Mouse (Mus musculus): ENCODE results near the gene Gtf2i. TPM values are rescaled to one million over a fixed set of nuclear protein-coding genes. Genes with fewer than 3 reads are reported as not detected.

The Gtf2i gene
- polyA plus RNA-seq, 1 experiment from 2014 or later, result 196 TPM

GRCm38 (mm10) chr5:134328482-134329001, 14.0 kb upstream of the Gtf2i start:
- H3K9ac ChIP-seq (ENCODE audit: low read depth, low read length), result no peak overlapping the region
- no peak overlapping the region for H3K27ac ChIP-seq (ENCODE audit: low read depth, low read length)
- no peak overlapping the region for H3K4me3 ChIP-seq (ENCODE audit: low read length)
- H3K27me3 ChIP-seq (ENCODE audit: control insufficient read depth, insufficient read depth, low read length), result no peaks in the 10 kb centered on the region
- H3K4me2 ChIP-seq (replicated peaks; ENCODE audit: low read depth, low read length), result no peak overlapping the region
- H3K9me3 ChIP-seq (ENCODE audit: control insufficient read depth, low read length), result no peaks in the 10 kb centered on the region
- no peak for ATAC-seq (ENCODE audit: low FRiP score, low TSS enrichment)
- H3K36me3 ChIP-seq (ENCODE audit: control insufficient read depth, insufficient read depth, low read length), result no peaks in the 10 kb centered on the region
- H3K4me1 ChIP-seq (ENCODE audit: control insufficient read depth, insufficient read depth, low read length), result 0 out of 2 replicates have a peak, but pooled peaks cover 3% of the 10 kb centered on the region
- WGBS, result 67% methylated on average over 6 of the region's 6 CpGs

DNA sequence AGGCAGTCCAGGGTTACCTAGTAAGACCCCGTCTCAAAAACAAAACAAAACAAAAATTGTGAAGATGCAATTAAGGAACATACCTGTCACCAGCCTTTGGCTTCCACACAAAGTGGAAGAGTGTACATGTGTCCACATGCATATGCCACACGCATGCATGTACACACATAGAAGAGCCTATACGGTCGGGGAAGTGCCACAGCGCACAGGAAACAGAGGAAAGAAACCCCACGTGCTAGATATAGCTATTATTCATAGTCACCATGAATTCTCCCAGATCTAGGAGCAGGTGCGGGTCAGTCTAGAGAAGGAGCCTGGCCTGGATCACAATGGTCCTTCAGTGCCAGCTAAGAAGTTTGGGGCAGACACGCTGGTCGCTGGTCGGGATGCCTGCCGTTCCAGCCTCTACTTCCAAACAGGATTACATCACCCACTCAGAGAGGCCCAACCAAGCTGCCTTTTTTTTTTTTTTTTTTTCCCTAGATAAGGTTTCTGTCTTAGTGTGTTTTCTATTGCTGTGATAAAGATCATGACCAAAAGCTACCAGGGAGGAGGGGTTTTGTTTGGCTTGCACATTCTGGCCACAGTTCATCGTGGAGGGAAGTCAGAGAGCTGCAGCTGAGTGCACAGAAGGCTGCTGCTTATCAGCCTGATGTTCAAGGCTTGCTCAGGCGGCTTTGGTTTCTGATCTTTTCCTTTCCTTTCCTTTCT, 11.5 kb upstream of the Gtf2i start:
- Histone ChIP-seq H3K4me2 (replicated peaks; ENCODE audit: low read depth, low read length) (no peak overlapping the region), H3K4me1 (ENCODE audit: control insufficient read depth, insufficient read depth, low read length) (peaks cover 13% of the 10 kb centered on the region), H3K27ac (ENCODE audit: low read depth, low read length) (no peak overlapping the region; the same call in 1 of the 2 replicates), H3K36me3 (ENCODE audit: control insufficient read depth, insufficient read depth, low read length) (no peaks in the 10 kb centered on the region), H3K4me3 (ENCODE audit: low read length) (no peak overlapping the region), H3K27me3 (ENCODE audit: control insufficient read depth, insufficient read depth, low read length) (no peaks in the 10 kb centered on the region), H3K9me3 (ENCODE audit: control insufficient read depth, low read length) (no peaks in the 10 kb centered on the region), H3K9ac (ENCODE audit: low read depth, low read length) (no peak overlapping the region)
- ATAC-seq (ENCODE audit: low FRiP score, low TSS enrichment), result no peak
- WGBS, result 60% methylated on average over 13 of the region's 13 CpGs

- Histone ChIP-seq H3K4me1 (ENCODE audit: control insufficient read depth, insufficient read depth, low read length) (peaks cover 13% of the 10 kb centered on the region), H3K4me3 (ENCODE audit: low read length) (no peak overlapping the region), H3K27me3 (ENCODE audit: control insufficient read depth, insufficient read depth, low read length) (no peaks in the 10 kb centered on the region), H3K36me3 (ENCODE audit: control insufficient read depth, insufficient read depth, low read length) (no peaks in the 10 kb centered on the region), H3K4me2 (replicated peaks; ENCODE audit: low read depth, low read length) (no peak overlapping the region), H3K9ac (ENCODE audit: low read depth, low read length) (no peak overlapping the region), H3K9me3 (ENCODE audit: control insufficient read depth, low read length) (no peaks in the 10 kb centered on the region), H3K27ac (ENCODE audit: low read depth, low read length) (peak overlapping the region; percentile 19; the same call in 1 of the 2 replicates)
- peak; percentile 86 for ATAC-seq (ENCODE audit: low FRiP score, low TSS enrichment)
- WGBS, result 19% methylated on average over 2 of the region's 2 CpGs
These were observed 9.3 kb upstream of the Gtf2i start for GRCm38 (mm10) chr5:134323869-134324268.

DNA sequence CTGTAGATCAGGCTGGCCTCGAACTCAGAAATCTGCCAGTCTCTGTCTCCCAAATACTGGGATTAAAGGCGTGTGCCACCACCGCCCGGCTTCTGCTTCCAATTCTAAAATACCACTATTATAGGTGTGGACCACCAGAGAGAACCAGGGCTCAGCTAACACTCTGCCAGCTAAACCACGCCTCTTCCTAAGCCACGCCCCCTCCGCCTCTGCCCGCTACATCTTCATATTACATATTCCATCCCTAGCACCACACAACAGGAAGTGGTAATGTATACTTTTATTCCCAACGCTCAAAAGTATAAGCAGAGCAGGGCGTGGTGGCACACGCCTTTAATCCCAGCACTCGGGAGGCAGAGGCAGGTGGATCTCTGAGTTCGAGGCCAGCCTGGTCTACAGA, 8.8 kb upstream of the Gtf2i start:
- Histone ChIP-seq H3K27me3 (ENCODE audit: control insufficient read depth, insufficient read depth, low read length) (no peaks in the 10 kb centered on the region), H3K27ac (ENCODE audit: low read depth, low read length) (no peak overlapping the region)

DNA sequence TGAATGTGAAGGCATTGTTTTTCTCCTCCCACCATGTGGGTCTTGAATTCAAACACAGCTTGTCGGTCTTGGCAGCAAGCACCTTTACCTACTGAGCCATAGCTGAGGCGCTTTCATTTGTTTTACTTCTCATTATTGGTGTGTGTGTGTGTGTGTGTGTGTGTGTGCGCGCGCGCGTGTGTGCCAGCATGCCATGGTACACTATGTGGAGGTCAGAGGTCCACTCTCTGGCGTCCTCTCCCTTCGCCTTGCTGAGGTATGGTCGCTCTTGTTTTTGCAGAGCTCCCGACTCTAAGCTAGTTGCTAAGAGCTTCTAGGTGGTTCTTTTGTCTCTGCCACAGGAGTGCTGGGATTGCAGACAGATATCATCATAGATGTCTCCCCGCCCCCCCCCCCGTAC, 7.8 kb upstream of the Gtf2i start:
- Histone ChIP-seq H3K36me3 (ENCODE audit: control insufficient read depth, insufficient read depth, low read length) (no peaks in the 10 kb centered on the region), H3K9ac (ENCODE audit: low read depth, low read length) (no peak overlapping the region), H3K4me3 (ENCODE audit: low read length) (no peak overlapping the region), H3K27ac (ENCODE audit: low read depth, low read length) (peak overlapping the region; percentile 24; the same call in 1 of the 2 replicates), H3K9me3 (ENCODE audit: control insufficient read depth, low read length) (no peaks in the 10 kb centered on the region), H3K27me3 (ENCODE audit: control insufficient read depth, insufficient read depth, low read length) (no peaks in the 10 kb centered on the region), H3K4me2 (replicated peaks; ENCODE audit: low read depth, low read length) (no peak overlapping the region), H3K4me1 (ENCODE audit: control insufficient read depth, insufficient read depth, low read length) (peaks cover 13% of the 10 kb centered on the region)
- ATAC-seq (ENCODE audit: low FRiP score, low TSS enrichment), result no peak
- WGBS, result 77% methylated on average over 13 of the region's 13 CpGs

More for the DNA sequence above, 8.8 kb upstream of the Gtf2i start:
- 81% methylated on average over 13 of the region's 13 CpGs for WGBS
- H3K9me3 ChIP-seq (ENCODE audit: control insufficient read depth, low read length), result no peaks in the 10 kb centered on the region
- H3K4me2 ChIP-seq (replicated peaks; ENCODE audit: low read depth, low read length), result no peak overlapping the region
- H3K4me3 ChIP-seq (ENCODE audit: low read length), result no peak overlapping the region
- H3K4me1 ChIP-seq (ENCODE audit: control insufficient read depth, insufficient read depth, low read length), result peaks cover 13% of the 10 kb centered on the region
- H3K36me3 ChIP-seq (ENCODE audit: control insufficient read depth, insufficient read depth, low read length), result no peaks in the 10 kb centered on the region
- no peak overlapping the region for H3K9ac ChIP-seq (ENCODE audit: low read depth, low read length)
- no peak for ATAC-seq (ENCODE audit: low FRiP score, low TSS enrichment)

GRCm38 (mm10) chr5:134321699-134322098, 7.1 kb upstream of the Gtf2i start:
- 30% methylated on average over 7 of the region's 7 CpGs for whole genome bisulfite sequencing
- H3K4me1 ChIP-seq (ENCODE audit: control insufficient read depth, insufficient read depth, low read length), result peaks cover 13% of the 10 kb centered on the region
- no peak overlapping the region for H3K9ac ChIP-seq (ENCODE audit: low read depth, low read length)
- H3K4me2 ChIP-seq (replicated peaks; ENCODE audit: low read depth, low read length), result no peak overlapping the region
- H3K9me3 ChIP-seq (ENCODE audit: control insufficient read depth, low read length), result no peaks in the 10 kb centered on the region
- no peak overlapping the region for H3K4me3 ChIP-seq (ENCODE audit: low read length)
- no peaks in the 10 kb centered on the region for H3K27me3 ChIP-seq (ENCODE audit: control insufficient read depth, insufficient read depth, low read length)
- no peak for ATAC-seq (ENCODE audit: low FRiP score, low TSS enrichment)
- no peak overlapping the region; the same call in 1 of the 2 replicates for H3K27ac ChIP-seq (ENCODE audit: low read depth, low read length)
- no peaks in the 10 kb centered on the region for H3K36me3 ChIP-seq (ENCODE audit: control insufficient read depth, insufficient read depth, low read length)

DNA sequence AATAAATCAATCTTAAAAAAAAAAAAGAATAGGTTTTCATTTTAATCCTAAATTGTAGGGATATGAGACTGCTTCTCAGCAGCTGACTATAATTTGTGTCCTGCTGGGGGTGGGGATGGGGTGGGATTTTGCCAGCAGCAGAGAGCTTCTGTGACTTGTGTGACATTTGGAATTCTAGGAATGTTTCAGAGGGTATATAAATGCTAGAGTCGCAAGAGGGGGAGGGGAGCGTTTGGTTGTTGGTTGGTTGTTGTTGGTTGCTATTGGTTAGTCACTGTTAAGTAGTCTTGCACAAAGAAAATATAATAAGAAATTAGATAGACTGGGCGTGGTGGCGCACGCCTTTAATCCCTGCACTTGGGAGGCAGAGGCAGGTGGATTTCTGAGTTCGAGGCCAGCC, 4.3 kb upstream of the Gtf2i start:
- Histone ChIP-seq H3K4me2 (replicated peaks; ENCODE audit: low read depth, low read length) (no peak overlapping the region), H3K4me1 (ENCODE audit: control insufficient read depth, insufficient read depth, low read length) (peaks cover 21% of the 10 kb centered on the region), H3K9ac (ENCODE audit: low read depth, low read length) (no peak overlapping the region), H3K36me3 (ENCODE audit: control insufficient read depth, insufficient read depth, low read length) (no peaks in the 10 kb centered on the region), H3K4me3 (ENCODE audit: low read length) (no peak overlapping the region), H3K27me3 (ENCODE audit: control insufficient read depth, insufficient read depth, low read length) (no peaks in the 10 kb centered on the region), H3K9me3 (ENCODE audit: control insufficient read depth, low read length) (no peaks in the 10 kb centered on the region), H3K27ac (ENCODE audit: low read depth, low read length) (no peak overlapping the region)
- 79% methylated on average over 6 of the region's 6 CpGs for WGBS
- ATAC-seq (ENCODE audit: low FRiP score, low TSS enrichment), result no peak

DNA sequence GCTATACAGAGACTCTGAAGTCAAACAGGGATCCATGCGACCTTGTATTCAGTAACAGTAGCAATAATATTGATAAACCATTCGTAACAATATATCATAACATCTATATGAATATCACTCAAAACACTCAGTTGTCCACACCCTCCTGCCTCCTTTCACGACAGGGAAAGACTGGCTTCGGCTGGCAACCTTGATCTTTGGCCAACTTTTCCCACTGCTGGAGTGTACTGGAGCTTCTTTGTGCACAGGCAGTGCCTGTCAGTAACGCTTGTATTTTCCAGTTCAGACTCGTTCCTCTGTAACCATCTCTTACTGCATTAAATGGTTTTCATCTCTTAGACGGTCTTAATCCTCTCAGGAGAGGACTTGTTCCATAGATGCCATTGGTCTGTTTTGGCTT, 2.2 kb upstream of the Gtf2i start:
- H3K4me2 ChIP-seq (replicated peaks; ENCODE audit: low read depth, low read length), result no peak overlapping the region
- H3K27ac ChIP-seq (ENCODE audit: low read depth, low read length), result peak overlapping the region; percentile 98; the same call in 1 of the 2 replicates
- H3K36me3 ChIP-seq (ENCODE audit: control insufficient read depth, insufficient read depth, low read length), result no peaks in the 10 kb centered on the region
- no peaks in the 10 kb centered on the region for H3K27me3 ChIP-seq (ENCODE audit: control insufficient read depth, insufficient read depth, low read length)
- H3K9ac ChIP-seq (ENCODE audit: low read depth, low read length), result no peak overlapping the region
- peaks cover 14% of the 10 kb centered on the region for H3K4me1 ChIP-seq (ENCODE audit: control insufficient read depth, insufficient read depth, low read length)
- no peak for ATAC-seq (ENCODE audit: low FRiP score, low TSS enrichment)
- H3K9me3 ChIP-seq (ENCODE audit: control insufficient read depth, low read length), result no peaks in the 10 kb centered on the region
- WGBS, result 76% methylated on average over 7 of the region's 7 CpGs
- no peak overlapping the region for H3K4me3 ChIP-seq (ENCODE audit: low read length)

GRCm38 (mm10) chr5:134315623-134316350, 1.2 kb upstream of the Gtf2i start:
- H3K36me3 ChIP-seq (ENCODE audit: control insufficient read depth, insufficient read depth, low read length), result peaks cover 8% of the 10 kb centered on the region
- peak overlapping the region; percentile 82 for H3K9ac ChIP-seq (ENCODE audit: low read depth, low read length)
- H3K9me3 ChIP-seq (ENCODE audit: control insufficient read depth, low read length), result no peaks in the 10 kb centered on the region
- H3K27ac ChIP-seq (ENCODE audit: low read depth, low read length), result peak overlapping the region; percentile 98
- no peaks in the 10 kb centered on the region for H3K27me3 ChIP-seq (ENCODE audit: control insufficient read depth, insufficient read depth, low read length)
- H3K4me2 ChIP-seq (replicated peaks; ENCODE audit: low read depth, low read length), result peak overlapping the region; percentile 69
- peak overlapping the region; percentile 95 for H3K4me3 ChIP-seq (ENCODE audit: low read length)
- no peak for ATAC-seq (ENCODE audit: low FRiP score, low TSS enrichment)
- WGBS, result 1% methylated on average over 25 of the region's 25 CpGs
- H3K4me1 ChIP-seq (ENCODE audit: control insufficient read depth, insufficient read depth, low read length), result peaks cover 12% of the 10 kb centered on the region; the same call in 1 of the 2 replicates

Measured in kidney, embryonic 14.5 days (tissue).